Mouse (Mus musculus) midbrain, postnatal 0 days (tissue): Measurements from ENCODE around the gene Crat. TPM values are rescaled to one million over a fixed set of nuclear protein-coding genes. Genes with fewer than 3 reads are reported as not detected.

ENCODE experiments used
- ATAC-seq: fragments of 200-750 bp; cut with Nextera tagmentation; 2 replicates; pipeline ENCODE4 v1.8.0; 2017; ENCODE audit warnings: moderate number of reproducible peaks, mild to moderate bottlenecking, moderate TSS enrichment, moderate library complexity; ENCODE audit not compliant: low FRiP score
- DNase-seq: peaks from one replicate; pipeline ENCODE4 v3.0.0-alpha.2; 2015; ENCODE audit warnings: low spot score
- H3K27ac ChIP-seq: fragments of 300-500 bp; sonication (generic); 2 replicates; pipeline ENCODE4 v1.5.1; 2014; ENCODE audit warnings: low read depth, mild to moderate bottlenecking, low read length, mixed read lengths
- H3K27me3 ChIP-seq: fragments of 300-500 bp; sonication (generic); 2 replicates; pipeline ENCODE4 v1.6.1; 2014; ENCODE audit warnings: low read length, control low read depth, mixed read lengths; ENCODE audit not compliant: insufficient read depth
- H3K36me3 ChIP-seq: fragments of 300-500 bp; sonication (generic); 2 replicates; pipeline ENCODE4 v1.6.1; 2014; ENCODE audit warnings: low read length, control low read depth, mixed read lengths; ENCODE audit not compliant: insufficient read depth
- H3K4me1 ChIP-seq: fragments of 300-500 bp; sonication (generic); 2 replicates; pipeline ENCODE4 v1.6.1; 2014; ENCODE audit warnings: mild to moderate bottlenecking, control low read depth, antibody characterized with exemption, low read length, mixed read lengths; ENCODE audit not compliant: insufficient read depth
- H3K4me2 ChIP-seq: fragments of 300-500 bp; sonication (generic); 2 replicates; pipeline ENCODE4 v1.6.1; 2014; ENCODE audit warnings: low read depth, mild to moderate bottlenecking, low read length, mixed read lengths; ENCODE audit not compliant: poor library complexity, severe bottlenecking
- H3K4me3 ChIP-seq: fragments of 300-500 bp; sonication (generic); 2 replicates; pipeline ENCODE4 v1.5.1; 2014; ENCODE audit warnings: low read depth, mild to moderate bottlenecking, low read length, moderate library complexity
- H3K9ac ChIP-seq: fragments of 300-500 bp; sonication (generic); replicated peaks from 2 replicates; pipeline ENCODE4 v1.6.1; 2014; ENCODE audit warnings: mild to moderate bottlenecking, low read length, moderate library complexity, mixed read lengths; ENCODE audit not compliant: poor library complexity, severe bottlenecking
- H3K9me3 ChIP-seq: fragments of 300-500 bp; sonication (generic); 2 replicates; pipeline ENCODE4 v1.6.1; 2016; ENCODE audit warnings: low read length, control low read depth
- CTCF ChIP-seq: IDR thresholded peaks from 2 replicates; pipeline ENCODE4 v1.5.1; 2016; ENCODE audit warnings: antibody characterized with exemption, mild to moderate bottlenecking
- WGBS: fragments of 180-500 bp; shearing (Covaris S2); extraction: QIAGEN DNeasy Blood & Tissue Kit; methylation state at CpG from one replicate; pipeline ENCODE4 v1.1.7; 2014; 5-methylcytosine and 5-hydroxymethylcytosine counted together
- polyA plus RNA-seq: library from polyadenylated mRNA; unstranded; fragments of >200 nt; fragmentation: Nextera tagmentation; extraction: Ambion mirVana; gene quantifications from 2 replicates; pipeline ENCODE4 v1.2.1, GENCODE M21; 2015
- total RNA-seq: library from RNA; depleted of rRNA; stranded (reverse); fragments of >200 nt; gene quantifications from 2 replicates; pipeline ENCODE4 v1.2.3, GENCODE M21; 2014

The Crat gene
- total and polyA plus RNA-seq, 2 experiments from 2014 or later = 24.9 to 38.0 TPM

GRCm38 (mm10) chr2:30456104-30456980 is 40.7 kb upstream of the Crat start:
- TF ChIP-seq CTCF = no peak
- Histone ChIP-seq H3K9ac (no peak overlapping the region), H3K4me3 (no peak overlapping the region), H3K27ac (peak overlapping the region; percentile 26; the same call in 1 of the 2 replicates), H3K27me3 (no peaks in the 10 kb centered on the region), H3K4me1 (0 out of 2 replicates have a peak, but pooled peaks cover 2% of the 10 kb centered on the region), H3K9me3 (no peaks in the 10 kb centered on the region), H3K36me3 (no peaks in the 10 kb centered on the region), H3K4me2 (no peak overlapping the region)
- no peak for ATAC-seq
- 77% methylated on average over 13 of the region's 13 CpGs for WGBS
- DNase-seq = no peak

GRCm38 (mm10) chr2:30454587-30454986 is 39.0 kb upstream of the Crat start:
- H3K4me3 ChIP-seq = no peak overlapping the region

GRCm38 (mm10) chr2:30453570-30453969 is 38.0 kb upstream of the Crat start:
- DNase-seq (no peak), ATAC-seq (no peak)
- no peak overlapping the region for H3K4me2 ChIP-seq
- H3K27me3 ChIP-seq = no peaks in the 10 kb centered on the region
- H3K4me3 ChIP-seq = no peak overlapping the region
- H3K4me1 ChIP-seq = 0 out of 2 replicates have a peak, but pooled peaks cover 2% of the 10 kb centered on the region
- TF ChIP-seq CTCF = no peak
- H3K27ac ChIP-seq = no peak overlapping the region
- H3K9me3 ChIP-seq = no peaks in the 10 kb centered on the region
- no peaks in the 10 kb centered on the region for H3K36me3 ChIP-seq
- H3K9ac ChIP-seq = no peak overlapping the region
- WGBS = 73% methylated on average over 3 of the region's 3 CpGs

More at GRCm38 (mm10) chr2:30454587-30454986, 39.0 kb upstream of the Crat start:
- WGBS = 83% methylated on average over 5 of the region's 5 CpGs
- ATAC-seq (no peak), DNase-seq (no peak)
- Histone ChIP-seq H3K9me3 (no peaks in the 10 kb centered on the region), H3K27me3 (no peaks in the 10 kb centered on the region), H3K9ac (no peak overlapping the region), H3K27ac (no peak overlapping the region), H3K4me2 (no peak overlapping the region), H3K4me1 (0 out of 2 replicates have a peak, but pooled peaks cover 2% of the 10 kb centered on the region), H3K36me3 (no peaks in the 10 kb centered on the region)
- TF ChIP-seq CTCF = no peak

GRCm38 (mm10) chr2:30451525-30451924 is 35.9 kb upstream of the Crat start:
- no peak overlapping the region for H3K4me2 ChIP-seq
- no peak overlapping the region for H3K9ac ChIP-seq
- 0 out of 2 replicates have a peak, but pooled peaks cover 2% of the 10 kb centered on the region for H3K36me3 ChIP-seq
- DNase-seq = no peak
- no peaks in the 10 kb centered on the region for H3K9me3 ChIP-seq
- no peak for TF ChIP-seq CTCF
- WGBS = 94% methylated on average over 3 of the region's 3 CpGs
- no peak for ATAC-seq
- no peaks in the 10 kb centered on the region for H3K27me3 ChIP-seq
- no peak overlapping the region for H3K4me3 ChIP-seq
- H3K27ac ChIP-seq = no peak overlapping the region; the same call in 1 of the 2 replicates
- H3K4me1 ChIP-seq = 0 out of 2 replicates have a peak, but pooled peaks cover under 1% of the 10 kb centered on the region

- Histone ChIP-seq H3K9me3 (no peaks in the 10 kb centered on the region), H3K4me2 (no peak overlapping the region), H3K9ac (no peak overlapping the region), H3K27ac (no peak overlapping the region), H3K36me3 (peaks cover 10% of the 10 kb centered on the region; the same call in 1 of the 2 replicates), H3K27me3 (no peaks in the 10 kb centered on the region), H3K4me1 (no peaks in the 10 kb centered on the region), H3K4me3 (no peak overlapping the region)
- 61% methylated on average over 1 of the region's 1 CpGs for WGBS
- DNase-seq = no peak
- peak; percentile 62 for TF ChIP-seq CTCF
- ATAC-seq = no peak
Measured at GRCm38 (mm10) chr2:30450530-30450929, 34.9 kb upstream of the Crat start.

GRCm38 (mm10) chr2:30448371-30448770 is 32.8 kb upstream of the Crat start:
- Histone ChIP-seq H3K4me3 (no peak overlapping the region), H3K4me1 (no peaks in the 10 kb centered on the region), H3K27ac (no peak overlapping the region), H3K9me3 (no peaks in the 10 kb centered on the region), H3K27me3 (no peaks in the 10 kb centered on the region), H3K9ac (no peak overlapping the region), H3K36me3 (peaks cover 17% of the 10 kb centered on the region; the same call in 1 of the 2 replicates), H3K4me2 (no peak overlapping the region)
- DNase-seq (no peak), ATAC-seq (no peak)
- no peak for TF ChIP-seq CTCF
- 86% methylated on average over 7 of the region's 7 CpGs for WGBS
